Mouse (Mus musculus): ENCODE measurements around the gene Zfp384. TPM values are rescaled to one million over a fixed set of nuclear protein-coding genes. Genes with fewer than 3 reads are reported as not detected.
"Not testable (repeated sequence)": the region's sequence is repeated elsewhere in the genome, so short reads cannot be mapped to it uniquely, and the experiment has no call there.

The Zfp384 gene
- polyA plus RNA-seq, 1 experiment from 2014 or later = 16.7 TPM

DNA sequence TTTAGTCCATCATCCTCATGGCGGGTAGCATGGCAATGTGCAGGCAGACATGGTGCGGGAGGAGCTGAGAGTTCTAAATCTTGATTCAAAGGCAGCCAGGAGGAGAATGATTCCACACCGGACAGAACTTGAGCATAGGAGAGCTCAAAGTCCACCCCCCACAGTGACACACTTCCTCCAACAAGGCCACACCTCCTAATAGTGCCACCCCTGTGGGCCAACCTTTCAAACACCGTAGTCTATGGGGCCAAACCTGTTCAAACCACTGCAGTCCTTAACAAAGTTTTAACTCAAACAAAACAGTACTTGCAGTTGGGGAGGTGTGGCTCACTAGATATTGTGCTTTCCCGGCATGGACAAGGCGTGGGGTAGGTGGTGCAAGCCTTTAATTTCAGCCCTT lies 55.0 kb downstream of the Zfp384 start:
- H3K36me3 ChIP-seq (replicated peaks) = no peaks in the 10 kb centered on the region
- no peaks in the 10 kb centered on the region for H3K9me3 ChIP-seq
- WGBS = 85% methylated on average over 6 of the region's 6 CpGs
- no peak overlapping the region for H3K4me2 ChIP-seq
- H3K27me3 ChIP-seq = 0 out of 2 replicates have a peak, but pooled peaks cover 3% of the 10 kb centered on the region
- H3K27ac ChIP-seq = no peak overlapping the region
- no peak for ATAC-seq (ENCODE audit: low FRiP score)
- no peak overlapping the region for H3K9ac ChIP-seq
- H3K4me1 ChIP-seq = peaks cover 10% of the 10 kb centered on the region; the same call in 1 of the 2 replicates
- no peak overlapping the region for H3K4me3 ChIP-seq (replicated peaks)

GRCm38 (mm10) chr6:125065223-125065622 lies 56.3 kb downstream of the Zfp384 start:
- not testable (repeated sequence) for H3K4me3 ChIP-seq (replicated peaks); H3K9me3 ChIP-seq; H3K9ac ChIP-seq; ATAC-seq (ENCODE audit: low FRiP score); H3K27ac ChIP-seq; H3K4me2 ChIP-seq; H3K36me3 ChIP-seq (replicated peaks); H3K27me3 ChIP-seq
- no CpG with 5 or more reads among the region's 1 CpGs for WGBS
- peaks cover 10% of the 10 kb centered on the region; the same call in 1 of the 2 replicates for H3K4me1 ChIP-seq

GRCm38 (mm10) chr6:125067571-125067995 lies 58.6 kb downstream of the Zfp384 start, which contains the start of gene Lpar5:
Gene Lpar5 (plus strand): TSS chr6:125067920.
- 68% methylated on average over 8 of the region's 8 CpGs for WGBS
- Histone ChIP-seq H3K27ac (no peak within 1 kb of the TSS), H3K4me1 (peaks cover 10% of the 10 kb centered on the region), H3K4me2 (no peak within 1 kb of the TSS), H3K9ac (no peak within 1 kb of the TSS), H3K27me3 (0 out of 2 replicates have a peak, but pooled peaks cover 3% of the 10 kb centered on the region), H3K4me3 (replicated peaks) (no peak within 1 kb of the TSS), H3K36me3 (replicated peaks) (no peaks in the 10 kb centered on the region), H3K9me3 (no peaks in the 10 kb centered on the region)
- ATAC-seq (ENCODE audit: low FRiP score) = no peak

DNA sequence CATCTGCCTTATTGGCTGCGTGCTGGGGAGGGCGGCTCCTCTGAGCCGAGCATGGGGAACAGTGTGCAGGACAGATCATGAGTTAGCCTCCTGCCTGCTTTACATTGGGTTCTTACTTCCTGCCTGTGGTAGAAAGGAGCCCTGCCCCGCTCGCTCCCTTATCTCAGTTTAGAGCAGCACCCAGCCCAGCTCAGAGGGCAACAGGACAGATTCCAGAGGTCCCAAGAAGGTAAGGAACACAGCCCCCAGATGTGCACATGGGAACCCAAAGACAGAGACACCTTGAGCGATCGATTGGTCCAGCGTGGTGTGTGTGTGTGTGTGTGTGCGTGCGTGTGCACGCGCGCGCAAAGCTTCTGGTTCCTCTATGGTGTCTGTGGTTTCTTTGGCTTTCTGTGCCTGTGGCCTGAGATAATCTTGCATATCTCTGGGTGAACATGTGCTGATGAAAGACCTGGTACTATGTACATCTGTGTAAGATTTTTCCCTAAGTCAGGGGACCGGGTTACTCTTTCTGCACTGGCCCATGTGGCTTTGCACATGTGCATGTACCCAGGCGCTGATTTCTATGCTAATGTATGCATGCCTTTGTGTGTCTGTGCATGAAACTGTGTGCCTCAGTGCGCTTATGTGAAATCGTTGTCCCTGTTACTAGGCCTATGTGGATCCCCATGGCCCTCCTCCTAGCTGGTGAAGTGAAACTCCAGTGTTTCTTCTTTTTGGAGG lies 62.4 kb downstream of the Zfp384 start:
- peak; percentile 78; the same call in 1 of the 2 replicates for ATAC-seq (ENCODE audit: low FRiP score)
- H3K27me3 ChIP-seq = 0 out of 2 replicates have a peak, but pooled peaks cover 3% of the 10 kb centered on the region
- H3K4me3 ChIP-seq (replicated peaks) = no peak overlapping the region
- peak overlapping the region; percentile 29; the same call in 1 of the 2 replicates for H3K9ac ChIP-seq
- no peaks in the 10 kb centered on the region for H3K36me3 ChIP-seq (replicated peaks)
- H3K4me2 ChIP-seq = no peak overlapping the region
- no peaks in the 10 kb centered on the region for H3K9me3 ChIP-seq
- peak overlapping the region; percentile 90 for H3K27ac ChIP-seq
- WGBS = 81% methylated on average over 18 of the region's 18 CpGs
- peaks cover 10% of the 10 kb centered on the region for H3K4me1 ChIP-seq

DNA sequence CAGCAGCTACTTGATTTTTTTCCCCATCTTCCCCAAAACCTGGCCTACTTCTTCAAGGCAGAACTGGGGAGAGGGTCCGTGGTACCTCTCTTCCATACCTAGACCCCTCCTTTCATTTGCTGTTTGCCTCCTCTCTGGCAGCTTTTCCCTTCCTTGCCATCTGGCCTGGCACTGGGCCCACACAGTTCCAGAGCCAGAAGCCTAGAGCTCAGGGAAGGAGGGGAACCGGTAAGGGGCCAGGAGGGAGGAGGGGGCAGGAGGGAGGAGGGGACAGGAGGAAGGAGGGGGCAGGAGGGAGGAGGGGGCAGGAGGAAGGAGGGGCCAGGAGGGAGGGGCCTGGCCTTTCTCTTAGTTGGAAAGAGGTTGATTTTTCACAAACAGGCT lies 62.9 kb downstream of the Zfp384 start:
- no peak overlapping the region for H3K4me3 ChIP-seq (replicated peaks)
- peak overlapping the region; percentile 29 for H3K9ac ChIP-seq
- H3K4me1 ChIP-seq = peaks cover 10% of the 10 kb centered on the region
- 38% methylated on average over 1 of the region's 2 CpGs for WGBS
- H3K36me3 ChIP-seq (replicated peaks) = no peaks in the 10 kb centered on the region
- peak overlapping the region; percentile 90 for H3K27ac ChIP-seq
- no peak overlapping the region for H3K4me2 ChIP-seq
- H3K9me3 ChIP-seq = no peaks in the 10 kb centered on the region
- H3K27me3 ChIP-seq = 0 out of 2 replicates have a peak, but pooled peaks cover 3% of the 10 kb centered on the region
- peak; percentile 78; the same call in 1 of the 2 replicates for ATAC-seq (ENCODE audit: low FRiP score)

GRCm38 (mm10) chr6:125073825-125074224 lies 64.9 kb downstream of the Zfp384 start:
- H3K4me1 ChIP-seq = peaks cover 10% of the 10 kb centered on the region
- no peaks in the 10 kb centered on the region for H3K36me3 ChIP-seq (replicated peaks)
- H3K9ac ChIP-seq = no peak overlapping the region
- H3K4me2 ChIP-seq = no peak overlapping the region
- no peak overlapping the region for H3K27ac ChIP-seq
- no peak for ATAC-seq (ENCODE audit: low FRiP score)
- H3K4me3 ChIP-seq (replicated peaks) = no peak overlapping the region
- H3K27me3 ChIP-seq = peaks cover 6% of the 10 kb centered on the region
- 69% methylated on average over 8 of the region's 8 CpGs for WGBS
- no peaks in the 10 kb centered on the region for H3K9me3 ChIP-seq

- peaks cover 15% of the 10 kb centered on the region for H3K27me3 ChIP-seq
- no peaks in the 10 kb centered on the region for H3K9me3 ChIP-seq
- WGBS = 27% methylated on average over 25 of the region's 25 CpGs
- H3K4me3 ChIP-seq (replicated peaks) = peak overlapping the region; percentile 42
- peaks cover 10% of the 10 kb centered on the region for H3K4me1 ChIP-seq
- H3K36me3 ChIP-seq (replicated peaks) = no peaks in the 10 kb centered on the region
- H3K4me2 ChIP-seq = peak overlapping the region; percentile 64
- H3K9ac ChIP-seq = peak overlapping the region; percentile 59
- ATAC-seq (ENCODE audit: low FRiP score) = no peak; the same call in none of the 2 replicates
- peak overlapping the region; percentile 90 for H3K27ac ChIP-seq
Observed at GRCm38 (mm10) chr6:125081394-125081793, 72.4 kb downstream of the Zfp384 start.

DNA sequence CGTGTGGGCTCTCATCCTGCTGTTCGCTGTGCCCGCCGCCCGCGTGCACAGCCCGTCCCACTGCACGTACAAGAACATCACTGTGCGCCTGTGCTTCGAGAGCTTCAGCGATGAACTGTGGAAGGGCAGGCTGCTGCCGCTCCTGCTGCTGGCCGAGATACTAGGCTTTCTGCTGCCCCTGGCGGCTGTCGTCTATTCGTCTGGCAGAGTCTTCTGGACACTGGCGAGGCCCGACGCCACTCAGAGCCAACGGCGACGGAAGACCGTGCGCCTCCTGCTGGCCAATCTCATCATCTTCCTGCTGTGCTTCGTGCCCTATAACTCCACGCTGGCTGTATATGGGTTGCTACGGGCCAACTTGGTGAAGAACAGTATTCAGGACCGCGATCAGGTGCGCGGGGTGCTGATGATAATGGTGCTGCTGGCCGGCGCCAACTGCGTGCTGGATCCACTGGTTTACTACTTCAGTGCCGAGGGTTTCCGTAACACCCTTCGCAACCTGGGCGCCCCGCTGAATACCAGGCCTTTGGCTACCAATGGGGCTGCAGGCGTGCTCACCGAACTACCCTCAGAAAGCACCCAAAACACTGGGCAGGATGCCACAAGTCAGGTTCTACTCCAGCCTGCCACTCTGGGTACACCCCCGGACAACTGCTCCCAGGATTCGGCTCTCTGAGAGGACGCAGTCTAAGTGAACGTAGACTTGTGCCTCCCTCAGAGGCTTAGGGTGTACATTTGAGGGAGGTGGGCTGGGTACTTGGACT lies 73.0 kb downstream of the Zfp384 start:
- Histone ChIP-seq H3K4me1 (peaks cover 10% of the 10 kb centered on the region), H3K27ac (peak overlapping the region; percentile 90), H3K4me3 (replicated peaks) (peak overlapping the region; percentile 42), H3K36me3 (replicated peaks) (no peaks in the 10 kb centered on the region), H3K9me3 (no peaks in the 10 kb centered on the region), H3K4me2 (peak overlapping the region; percentile 64), H3K9ac (peak overlapping the region; percentile 59), H3K27me3 (peaks cover 15% of the 10 kb centered on the region)
- ATAC-seq (ENCODE audit: low FRiP score) = peak; percentile 90
- 23% methylated on average over 45 of the region's 45 CpGs for WGBS

GRCm38 (mm10) chr6:125082801-125083386 lies 73.9 kb downstream of the Zfp384 start:
- Histone ChIP-seq H3K4me3 (replicated peaks) (no peak overlapping the region), H3K27me3 (peaks cover 15% of the 10 kb centered on the region), H3K4me1 (peaks cover 10% of the 10 kb centered on the region), H3K9me3 (no peaks in the 10 kb centered on the region), H3K9ac (no peak overlapping the region), H3K36me3 (replicated peaks) (no peaks in the 10 kb centered on the region), H3K4me2 (no peak overlapping the region), H3K27ac (no peak overlapping the region)
- WGBS = 90% methylated on average over 7 of the region's 7 CpGs
- ATAC-seq (ENCODE audit: low FRiP score) = no peak

DNA sequence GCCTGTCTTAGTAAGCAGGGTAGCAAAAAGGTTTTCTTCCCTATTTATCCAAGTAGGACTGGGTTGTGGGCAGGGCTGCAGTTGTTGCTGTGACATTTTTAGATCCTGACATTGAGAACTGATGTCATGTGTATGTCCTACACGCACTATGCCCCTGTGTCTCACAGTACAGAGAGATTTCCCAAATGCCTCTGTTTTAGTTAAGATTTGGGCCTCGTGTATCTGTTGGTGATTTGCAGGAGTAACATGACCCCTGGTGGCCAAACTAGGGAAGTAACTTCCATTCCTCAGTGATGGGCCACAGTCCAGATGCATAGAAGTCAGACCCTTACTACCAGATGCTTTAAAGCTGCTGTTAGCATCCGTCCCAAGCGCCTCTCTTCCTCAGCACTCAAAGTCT lies 75.5 kb downstream of the Zfp384 start:
- no peaks in the 10 kb centered on the region for H3K9me3 ChIP-seq
- 4% methylated on average over 4 of the region's 4 CpGs for WGBS
- peak; percentile 5; the same call in 1 of the 2 replicates for ATAC-seq (ENCODE audit: low FRiP score)
- no peaks in the 10 kb centered on the region for H3K36me3 ChIP-seq (replicated peaks)
- no peak overlapping the region for H3K27ac ChIP-seq
- no peak overlapping the region for H3K4me2 ChIP-seq
- H3K27me3 ChIP-seq = peaks cover 10% of the 10 kb centered on the region; the same call in 1 of the 2 replicates
- H3K4me1 ChIP-seq = peaks cover 20% of the 10 kb centered on the region
- H3K9ac ChIP-seq = no peak overlapping the region
- H3K4me3 ChIP-seq (replicated peaks) = no peak overlapping the region

Measured in forebrain, embryonic 12.5 days (tissue).